21 mouse cellular contexts compared by ENCODE assay signal in genomic region chr9:32064007-32064550, GRCm38 (mm10). TPM values are rescaled to one million over a fixed set of nuclear protein-coding genes. Genes with fewer than 3 reads are reported as not detected.
A peak's percentile ranks its signal among the peaks of the same experiment; 100 is the strongest.
DNase-seq lines count a peak whose midpoint lies in the region; TF ChIP-seq lines count a peak whose summit lies in the region.
"Had no signal": no experiment of that assay in that cellular context is flagged by ENCODE, and none has a peak within 500 bp of the region (broad histone marks: within the 10 kb centered on the region; RNA-seq: fewer than 3 reads in every experiment).

No protein-coding gene starts in this region.

- H3K79me2 ChIP-seq in heart, adult 2 months (replicated peaks; ENCODE audit: control insufficient read depth, insufficient read depth, low read length): no peaks in the 10 kb centered on the region; the same call in 1 of the 2 replicates

- no peaks in the 10 kb centered on the region for H3K27me3 ChIP-seq in heart, adult 2 months (ENCODE audit: control insufficient read depth, insufficient read depth, low read length)
- H3K27me3 ChIP-seq: CH12.LX; embryonic facial prominence, embryonic 15.5 days; heart, embryonic 13.5 days had no signal

- no peak for TF ChIP-seq EP300 in heart, adult 2 months (IDR thresholded peaks at IDR 0.05; ENCODE audit: insufficient read depth, low read depth, low read length)

- DNase-seq in heart, adult 2 months: no peak
- DNase-seq in heart, postnatal 25 days (ENCODE audit: low spot score): no peak
- peak; percentile 27 for DNase-seq in left cerebral cortex, adult 11 months (ENCODE audit: low spot score)
- DNase-seq in left cerebral cortex, adult 18-20 months (ENCODE audit: low spot score in 2 of 2): no peak
- peak; percentile 19 for DNase-seq in right cerebral cortex, adult 18-20 months
- no peak for DNase-seq in right cerebral cortex, adult 2 months (ENCODE audit: low spot score in 2 of 2)
- DNase-seq in telencephalon, adult 2 months (ENCODE audit: low read depth, low spot score): peak; percentile 58
- DNase-seq in thymus, adult 18-20 months: no peak
- DNase-seq: cerebellum, adult 11 months; cerebellum, adult 8-10 months; cerebellum, postnatal 14 days; embryo, embryonic 11 days; gastrocnemius, postnatal 25 days; heart, postnatal 10 days had no signal

- H3K36me3 ChIP-seq in heart, adult 2 months (ENCODE audit: control insufficient read depth, insufficient read depth, low read length): no peaks in the 10 kb centered on the region; the same call in 1 of the 2 replicates
- H3K36me3 ChIP-seq: embryonic facial prominence, embryonic 15.5 days; forebrain, embryonic 10.5 days; heart, embryonic 13.5 days; hindbrain, embryonic 10.5 days had no signal

- 0 out of 2 replicates have a peak overlapping the region, but pooled peaks have one; percentile 16 for H3K27ac ChIP-seq in heart, adult 2 months
- H3K27ac ChIP-seq: embryonic facial prominence, embryonic 15.5 days; forebrain, embryonic 10.5 days; heart, embryonic 13.5 days; hindbrain, embryonic 10.5 days; hindbrain, embryonic 14.5 days had no signal

- WGBS in heart, adult 2 months: 50% methylated on average over 4 of the region's 4 CpGs

- no peaks in the 10 kb centered on the region; the same call in 1 of the 2 replicates for H3K4me1 ChIP-seq in heart, adult 2 months (ENCODE audit: control insufficient read depth, insufficient read depth, low read length)
- H3K4me1 ChIP-seq: embryonic facial prominence, embryonic 15.5 days; forebrain, embryonic 10.5 days; hindbrain, embryonic 10.5 days had no signal

- TF ChIP-seq CTCF in heart, adult 2 months (IDR thresholded peaks at IDR 0.05): no peak

- intact Hi-C loops in heart, adult 2 months (cut with DNase I): no loop called here
- intact Hi-C loops in heart, postnatal 25 days (cut with DNase I): no loop called here

- no peak for TF ChIP-seq POLR2A in heart, adult 2 months (IDR thresholded peaks at IDR 0.05; ENCODE audit: insufficient read depth, low read depth, low read length)

- no peak overlapping the region for H3K9ac ChIP-seq in heart, adult 2 months (ENCODE audit: low read depth, low read length)
- H3K9ac ChIP-seq: embryonic facial prominence, embryonic 15.5 days; heart, embryonic 13.5 days; hindbrain, embryonic 14.5 days had no signal

- H3K4me3 ChIP-seq in heart, adult 2 months: no peak overlapping the region
- H3K4me3 ChIP-seq: embryonic facial prominence, embryonic 15.5 days; erythroblast, embryonic 14.5 days; forebrain, embryonic 10.5 days; heart, embryonic 13.5 days; hindbrain, embryonic 10.5 days had no signal

RNA-seq across cellular contexts. Expression of gene Arhgap32, which starts 51.9 kb away (rescaled TPM):
- total RNA-seq in heart, adult 2 months (2021): 10 to 100 TPM; 18.0 to 20.8 TPM
- polyA plus RNA-seq in heart, adult 2 months (2012; rRNA removed): 3.2 and 4.1 TPM in 2 replicates
- total RNA-seq in heart, postnatal 25 days (2021): 10 to 100 TPM; 20.3 to 21.7 TPM
- total RNA-seq in left cerebral cortex, adult 18-20 months (2021): 100 to 1,000 TPM; 434 to 457 TPM
- polyA plus RNA-seq: erythroblast, embryonic 14.5 days had no signal

Comparison
In these comparisons a context has a peak if more than half of its experiments do, and no peak if none do; other contexts are left out.
1. DNase-seq: peak in left cerebral cortex, adult 11 months (single experiment), right cerebral cortex, adult 18-20 months (single experiment) and telencephalon, adult 2 months (single experiment); none in heart, adult 2 months (0 of 2), heart, postnatal 25 days (single experiment), left cerebral cortex, adult 18-20 months (0 of 2), right cerebral cortex, adult 2 months (0 of 2) and thymus, adult 18-20 months (0 of 2).
2. RNA of gene Arhgap32, which starts 51.9 kb away (total RNA-seq): 434 to 457 TPM in left cerebral cortex, adult 18-20 months; 20.3 to 21.7 TPM in heart, postnatal 25 days and 18.0 to 20.8 TPM in heart, adult 2 months; every median in the first group is over 10 times any median in the second.